Mouse (Mus musculus) embryo, embryonic 10 days (tissue): ENCODE measurements around the gene Snph.

Source experiments
- DNase-seq: peaks from one replicate; pipeline ENCODE4 v3.0.0-alpha.2; 2015; ENCODE audit warnings: low spot score

Snph gene

GRCm38 (mm10) chr2:151602106-151602505 is 30.3 kb downstream of the Snph start:
- DNase-seq = no peak

GRCm38 (mm10) chr2:151598068-151598467 is 34.3 kb downstream of the Snph start:
- DNase-seq = no peak

- DNase-seq = no peak
These were observed 45.1 kb downstream of the Snph start for GRCm38 (mm10) chr2:151587306-151587705.

- no peak for DNase-seq
These were observed 45.6 kb downstream of the Snph start for GRCm38 (mm10) chr2:151586807-151587206.

- no peak for DNase-seq
These were observed 46.5 kb downstream of the Snph start for GRCm38 (mm10) chr2:151585934-151586333.

- no peak for DNase-seq
These were observed 51.4 kb downstream of the Snph start for GRCm38 (mm10) chr2:151580945-151581344.

- DNase-seq = no peak
These were observed 53.2 kb downstream of the Snph start for GRCm38 (mm10) chr2:151579183-151579582.

- DNase-seq = peak; percentile 89
These were observed 56.5 kb downstream of the Snph start for GRCm38 (mm10) chr2:151575699-151576389.

GRCm38 (mm10) chr2:151575119-151575698 is 57.2 kb downstream of the Snph start:
- peak; percentile 68 for DNase-seq

- no peak for DNase-seq
These were observed 57.8 kb downstream of the Snph start for GRCm38 (mm10) chr2:151574607-151575006.

GRCm38 (mm10) chr2:151573667-151574066 is 58.7 kb downstream of the Snph start:
- DNase-seq = no peak

GRCm38 (mm10) chr2:151571873-151572700 is 60.3 kb downstream of the Snph start, which contains the start of gene Sdcbp2:
Sdcbp2 (plus strand) TSS chr2:151572622.
- DNase-seq = no peak

- DNase-seq = no peak
These were observed 62.9 kb downstream of the Snph start for GRCm38 (mm10) chr2:151569452-151569851.

- no peak for DNase-seq
These were observed 65.5 kb downstream of the Snph start for GRCm38 (mm10) chr2:151566856-151567255.

GRCm38 (mm10) chr2:151564986-151565385 is 67.4 kb downstream of the Snph start:
- no peak for DNase-seq

- DNase-seq = no peak
These were observed 68.4 kb downstream of the Snph start for GRCm38 (mm10) chr2:151564006-151564405.

- DNase-seq = no peak
These were observed 69.2 kb downstream of the Snph start for GRCm38 (mm10) chr2:151562930-151563921.

- no peak for DNase-seq
These were observed 82.7 kb downstream of the Snph start for GRCm38 (mm10) chr2:151549615-151550121.

GRCm38 (mm10) chr2:151546571-151546970 is 85.8 kb downstream of the Snph start:
- DNase-seq = no peak

GRCm38 (mm10) chr2:151544673-151545072 is 87.7 kb downstream of the Snph start:
- no peak for DNase-seq
